Mouse (Mus musculus): ENCODE results near the gene Jazf1. TPM values are rescaled to one million over a fixed set of nuclear protein-coding genes. Genes with fewer than 3 reads are reported as not detected.
A peak's percentile ranks its signal among the peaks of the same experiment; 100 is the strongest.

Jazf1 gene
- polyA plus RNA-seq, 1 experiment from 2014 or later: 2.2 TPM

DNA sequence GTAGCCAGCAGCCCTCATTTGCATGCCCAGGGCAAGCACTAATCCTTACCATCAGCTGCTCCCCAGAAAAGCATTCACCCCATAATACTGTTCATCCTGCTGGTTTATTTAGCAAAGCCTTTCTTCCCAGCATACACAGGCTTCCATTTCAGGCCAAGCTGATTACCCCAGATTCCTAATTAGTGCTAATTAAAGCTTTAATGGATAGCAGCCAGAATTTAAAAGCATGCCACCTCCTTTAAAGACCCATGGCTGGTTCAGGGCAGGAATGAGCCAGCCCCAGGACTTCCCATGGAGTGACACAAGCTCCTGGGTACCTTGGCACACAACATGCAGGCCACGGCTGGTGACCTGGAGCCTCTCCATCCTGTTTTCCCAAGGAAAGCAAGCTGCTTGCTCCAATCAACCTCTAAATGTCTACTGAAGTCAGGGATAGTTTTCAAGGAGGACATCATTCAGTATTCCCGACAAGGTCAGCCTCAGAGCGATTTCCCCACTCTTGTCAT is 243.4 kb downstream of the Jazf1 start:
- Histone ChIP-seq H3K36me3 (no peaks in the 10 kb centered on the region), H3K4me3 (no peak overlapping the region), H3K9me3 (replicated peaks) (no peaks in the 10 kb centered on the region), H3K4me1 (peaks cover 72% of the 10 kb centered on the region), H3K27me3 (ENCODE audit: low read depth, poor library complexity, severe bottlenecking) (peaks cover 38% of the 10 kb centered on the region), H3K27ac (no peak overlapping the region; the same call in 1 of the 2 replicates)
- WGBS: 79% methylated on average over 3 of the region's 3 CpGs
- DNase-seq (ENCODE audit: low spot score): no peak

DNA sequence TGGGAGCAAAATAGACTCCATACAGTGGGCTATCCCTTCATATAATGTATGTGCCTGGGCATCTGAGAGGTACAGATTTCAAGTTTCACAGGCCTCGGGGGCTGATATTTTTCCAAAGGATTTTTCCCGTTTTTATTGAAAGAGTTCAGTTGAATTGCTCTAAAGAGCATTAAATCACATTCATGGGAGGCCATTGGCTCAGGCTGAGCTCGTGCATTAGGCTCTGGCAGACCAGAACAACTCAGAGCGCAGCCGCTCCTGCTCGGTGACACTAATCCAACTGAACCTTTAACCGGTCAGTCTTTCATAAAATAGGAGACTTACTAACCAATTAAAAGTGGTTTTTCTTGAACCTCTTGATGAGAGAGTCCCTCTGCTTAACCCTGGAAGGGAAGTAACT is 245.4 kb downstream of the Jazf1 start:
- peaks cover 63% of the 10 kb centered on the region for H3K4me1 ChIP-seq
- no peaks in the 10 kb centered on the region for H3K36me3 ChIP-seq
- WGBS: 30% methylated on average over 7 of the region's 7 CpGs
- peak overlapping the region; percentile 15; the same call in 1 of the 2 replicates for H3K27ac ChIP-seq
- no peak for DNase-seq (ENCODE audit: low spot score)
- H3K9me3 ChIP-seq (replicated peaks): no peaks in the 10 kb centered on the region
- peaks cover 20% of the 10 kb centered on the region; the same call in 1 of the 2 replicates for H3K27me3 ChIP-seq (ENCODE audit: low read depth, poor library complexity, severe bottlenecking)
- no peak overlapping the region for H3K4me3 ChIP-seq

DNA sequence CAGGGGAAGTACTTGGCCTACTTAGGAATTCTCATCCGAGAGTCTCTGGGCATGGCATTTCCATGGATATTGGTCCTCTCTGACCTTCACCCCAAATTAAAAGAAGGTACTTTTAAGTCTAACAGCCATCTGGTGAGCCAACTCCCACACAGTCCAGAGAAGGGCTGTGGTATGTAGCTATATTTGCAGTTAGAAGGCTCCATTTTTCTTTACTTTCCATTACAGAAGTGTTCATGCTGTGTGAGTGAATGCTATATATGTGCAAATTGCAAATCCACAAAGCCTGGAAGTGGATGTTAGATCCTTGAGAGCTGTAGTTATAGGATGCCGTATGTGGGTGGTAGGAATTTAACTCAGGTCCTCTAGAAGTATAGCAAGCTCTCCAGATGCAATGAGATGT is 245.8 kb downstream of the Jazf1 start:
- no peak for DNase-seq (ENCODE audit: low spot score)
- H3K36me3 ChIP-seq: no peaks in the 10 kb centered on the region
- peak overlapping the region; percentile 15; the same call in 1 of the 2 replicates for H3K27ac ChIP-seq
- no peak overlapping the region for H3K4me3 ChIP-seq
- 76% methylated on average over 2 of the region's 2 CpGs for WGBS
- H3K4me1 ChIP-seq: peaks cover 62% of the 10 kb centered on the region
- peaks cover 21% of the 10 kb centered on the region; the same call in 1 of the 2 replicates for H3K27me3 ChIP-seq (ENCODE audit: low read depth, poor library complexity, severe bottlenecking)
- no peaks in the 10 kb centered on the region for H3K9me3 ChIP-seq (replicated peaks)

DNA sequence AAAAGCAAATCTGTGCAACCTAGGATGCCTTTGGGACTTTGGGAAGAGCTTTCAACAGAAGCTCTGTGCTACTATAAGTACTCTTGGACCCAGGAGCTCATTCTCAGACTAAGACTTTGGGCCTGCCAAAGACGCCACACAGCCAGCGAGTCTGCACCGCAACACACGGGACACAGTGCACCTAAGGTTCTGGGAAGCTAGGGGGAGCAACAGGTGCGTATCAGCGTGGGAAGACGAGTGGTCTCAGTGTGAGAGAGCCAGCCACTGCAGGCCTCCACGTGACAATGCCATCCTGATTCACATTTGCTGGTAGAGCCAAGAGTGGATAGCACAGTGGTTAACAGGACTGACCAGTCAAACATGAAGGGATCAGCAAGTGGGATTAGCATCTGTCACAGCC is 249.1 kb downstream of the Jazf1 start:
- no peak overlapping the region for H3K27ac ChIP-seq
- H3K4me1 ChIP-seq: peaks cover 54% of the 10 kb centered on the region
- H3K27me3 ChIP-seq (ENCODE audit: low read depth, poor library complexity, severe bottlenecking): 0 out of 2 replicates have a peak, but pooled peaks cover 16% of the 10 kb centered on the region
- no peaks in the 10 kb centered on the region for H3K36me3 ChIP-seq
- DNase-seq (ENCODE audit: low spot score): no peak
- H3K4me3 ChIP-seq: no peak overlapping the region
- no peaks in the 10 kb centered on the region for H3K9me3 ChIP-seq (replicated peaks)
- WGBS: 72% methylated on average over 8 of the region's 8 CpGs

- H3K9me3 ChIP-seq (replicated peaks): no peaks in the 10 kb centered on the region
- no peaks in the 10 kb centered on the region for H3K36me3 ChIP-seq
- H3K27ac ChIP-seq: no peak overlapping the region
- no peak for DNase-seq (ENCODE audit: low spot score)
- 86% methylated on average over 4 of the region's 4 CpGs for WGBS
- H3K4me1 ChIP-seq: peaks cover 41% of the 10 kb centered on the region
- H3K27me3 ChIP-seq (ENCODE audit: low read depth, poor library complexity, severe bottlenecking): 0 out of 2 replicates have a peak, but pooled peaks cover 11% of the 10 kb centered on the region
- no peak overlapping the region for H3K4me3 ChIP-seq
Observed at GRCm38 (mm10) chr6:52818041-52818440, 250.4 kb downstream of the Jazf1 start.

- peaks cover 34% of the 10 kb centered on the region for H3K4me1 ChIP-seq
- H3K9me3 ChIP-seq (replicated peaks): no peaks in the 10 kb centered on the region
- DNase-seq (ENCODE audit: low spot score): no peak
- H3K27ac ChIP-seq: no peak overlapping the region
- no peak overlapping the region for H3K4me3 ChIP-seq
- H3K27me3 ChIP-seq (ENCODE audit: low read depth, poor library complexity, severe bottlenecking): peaks cover 14% of the 10 kb centered on the region; the same call in 1 of the 2 replicates
- 85% methylated on average over 10 of the region's 10 CpGs for WGBS
- no peaks in the 10 kb centered on the region for H3K36me3 ChIP-seq
Observed at GRCm38 (mm10) chr6:52817203-52817874, 251.1 kb downstream of the Jazf1 start.

- no peak for DNase-seq (ENCODE audit: low spot score)
- Histone ChIP-seq H3K27ac (peak overlapping the region; percentile 3; the same call in 1 of the 2 replicates), H3K4me1 (peaks cover 50% of the 10 kb centered on the region), H3K4me3 (no peak overlapping the region), H3K27me3 (ENCODE audit: low read depth, poor library complexity, severe bottlenecking) (peaks cover 11% of the 10 kb centered on the region; the same call in 1 of the 2 replicates), H3K36me3 (no peaks in the 10 kb centered on the region), H3K9me3 (replicated peaks) (no peaks in the 10 kb centered on the region)
- WGBS: 92% methylated on average over 3 of the region's 3 CpGs
Observed at GRCm38 (mm10) chr6:52805237-52805856, 263.1 kb downstream of the Jazf1 start.

- Histone ChIP-seq H3K4me3 (no peak overlapping the region), H3K27me3 (ENCODE audit: low read depth, poor library complexity, severe bottlenecking) (peaks cover 7% of the 10 kb centered on the region; the same call in 1 of the 2 replicates), H3K9me3 (replicated peaks) (no peaks in the 10 kb centered on the region), H3K36me3 (no peaks in the 10 kb centered on the region), H3K4me1 (peaks cover 51% of the 10 kb centered on the region), H3K27ac (peak overlapping the region; percentile 63)
- DNase-seq (ENCODE audit: low spot score): no peak
- 34% methylated on average over 9 of the region's 9 CpGs for WGBS
Observed at GRCm38 (mm10) chr6:52802181-52802580, 266.2 kb downstream of the Jazf1 start.

DNA sequence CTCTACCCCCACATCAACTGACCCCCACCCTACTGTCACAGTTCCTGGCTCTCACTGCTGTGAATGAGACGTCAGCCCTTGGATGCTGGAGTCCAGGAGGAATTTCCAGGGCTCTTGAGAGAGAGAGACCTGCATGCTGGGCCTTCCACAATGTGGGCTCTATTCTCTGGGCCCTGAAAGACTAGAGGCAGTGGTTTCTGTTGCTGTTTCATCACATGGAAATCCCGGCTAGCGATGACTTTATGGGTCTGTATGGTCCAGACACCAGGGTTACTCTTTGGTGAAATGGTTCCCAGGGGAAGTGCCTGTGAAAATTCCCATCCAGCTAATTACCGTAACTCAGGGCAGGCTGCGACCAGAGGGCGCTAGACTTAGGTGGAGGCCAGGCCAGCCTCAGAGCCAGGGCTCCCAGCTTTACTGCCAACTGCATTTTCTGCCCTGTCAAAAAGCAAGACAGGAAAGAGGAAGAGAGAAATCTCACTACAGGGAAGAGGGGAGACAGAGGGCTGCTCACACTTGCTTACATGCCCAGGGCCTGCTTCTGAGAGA is 271.1 kb downstream of the Jazf1 start:
- no peak for DNase-seq (ENCODE audit: low spot score)
- Histone ChIP-seq H3K9me3 (replicated peaks) (no peaks in the 10 kb centered on the region), H3K27me3 (ENCODE audit: low read depth, poor library complexity, severe bottlenecking) (0 out of 2 replicates have a peak, but pooled peaks cover 9% of the 10 kb centered on the region), H3K4me1 (peaks cover 67% of the 10 kb centered on the region), H3K4me3 (no peak overlapping the region), H3K36me3 (no peaks in the 10 kb centered on the region), H3K27ac (peak overlapping the region; percentile 72)
- WGBS: 33% methylated on average over 6 of the region's 6 CpGs

DNA sequence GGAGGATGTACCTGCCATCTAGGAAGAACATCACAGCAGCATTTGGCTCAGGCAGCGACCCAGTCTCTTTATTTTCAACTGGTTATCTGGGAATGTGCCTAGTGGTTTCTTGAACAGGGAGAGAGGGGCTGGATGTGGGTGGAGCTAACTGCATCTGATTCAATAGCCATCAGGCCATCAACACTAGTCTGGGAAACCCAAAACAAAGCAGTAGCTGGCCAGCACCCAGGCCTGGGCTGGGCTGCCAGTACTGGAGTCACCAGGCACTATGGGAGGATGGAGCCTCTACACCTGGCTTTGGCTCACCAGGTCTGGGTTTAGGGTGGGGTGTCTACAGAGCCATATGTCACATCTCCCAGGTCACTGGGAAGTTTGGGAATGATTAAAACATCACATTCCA is 271.7 kb downstream of the Jazf1 start:
- no peaks in the 10 kb centered on the region for H3K36me3 ChIP-seq
- H3K4me1 ChIP-seq: peaks cover 62% of the 10 kb centered on the region
- H3K9me3 ChIP-seq (replicated peaks): no peaks in the 10 kb centered on the region
- H3K27me3 ChIP-seq (ENCODE audit: low read depth, poor library complexity, severe bottlenecking): 0 out of 2 replicates have a peak, but pooled peaks cover 10% of the 10 kb centered on the region
- no peak overlapping the region for H3K4me3 ChIP-seq
- DNase-seq (ENCODE audit: low spot score): no peak
- 71% methylated on average over 1 of the region's 1 CpGs for WGBS
- peak overlapping the region; percentile 72 for H3K27ac ChIP-seq

GRCm38 (mm10) chr6:52796035-52796598 is 272.3 kb downstream of the Jazf1 start:
- Histone ChIP-seq H3K9me3 (replicated peaks) (no peaks in the 10 kb centered on the region), H3K27ac (peak overlapping the region; percentile 72), H3K27me3 (ENCODE audit: low read depth, poor library complexity, severe bottlenecking) (0 out of 2 replicates have a peak, but pooled peaks cover 10% of the 10 kb centered on the region), H3K4me3 (no peak overlapping the region), H3K4me1 (peaks cover 57% of the 10 kb centered on the region), H3K36me3 (no peaks in the 10 kb centered on the region)
- DNase-seq (ENCODE audit: low spot score): no peak
- WGBS: 72% methylated on average over 9 of the region's 9 CpGs

DNA sequence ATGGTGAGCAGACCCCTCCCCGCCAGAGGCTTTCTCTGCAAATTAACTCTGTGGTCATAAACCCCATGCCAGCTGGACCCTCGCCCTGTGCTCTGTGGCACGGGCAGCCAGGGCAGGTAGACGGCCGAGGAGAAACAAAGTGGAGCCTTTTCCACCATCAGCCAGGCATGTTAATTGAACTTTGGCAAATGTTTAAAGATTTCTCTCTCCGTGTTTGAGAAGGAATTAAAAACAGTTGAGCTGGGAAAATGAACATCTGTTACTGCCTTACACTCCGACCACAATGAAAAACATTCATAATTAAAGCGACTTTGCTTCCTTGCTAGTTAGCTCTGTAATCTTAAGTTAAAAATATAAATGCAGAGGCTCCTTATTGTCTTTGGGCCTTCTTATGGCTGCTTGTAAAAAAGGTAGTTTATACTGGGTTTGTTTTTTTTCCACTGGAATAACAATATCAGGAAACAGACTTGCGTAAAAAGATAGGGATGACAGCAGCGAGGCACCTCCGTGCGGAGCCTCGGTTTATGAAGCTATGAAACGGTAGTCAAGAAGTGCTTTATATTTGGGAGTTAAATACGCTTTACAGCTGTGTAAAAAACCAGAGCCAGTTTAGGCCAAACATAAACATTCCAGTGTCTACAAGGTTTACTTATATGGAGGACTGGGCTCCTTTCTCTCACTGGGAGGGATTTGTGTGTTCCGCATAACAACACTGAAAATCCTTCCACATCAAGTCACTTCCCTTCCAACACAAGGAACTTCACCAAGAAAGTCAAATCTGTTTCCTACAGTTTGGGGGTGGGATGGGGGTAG is 273.2 kb downstream of the Jazf1 start:
- DNase-seq (ENCODE audit: low spot score): no peak
- WGBS: 55% methylated on average over 16 of the region's 16 CpGs
- H3K27ac ChIP-seq: peak overlapping the region; percentile 76

More for the DNA sequence above, 273.2 kb downstream of the Jazf1 start:
- no peak overlapping the region for H3K4me3 ChIP-seq
- peaks cover 10% of the 10 kb centered on the region; the same call in 1 of the 2 replicates for H3K27me3 ChIP-seq (ENCODE audit: low read depth, poor library complexity, severe bottlenecking)
- no peaks in the 10 kb centered on the region for H3K36me3 ChIP-seq
- H3K4me1 ChIP-seq: peaks cover 63% of the 10 kb centered on the region
- no peaks in the 10 kb centered on the region for H3K9me3 ChIP-seq (replicated peaks)

Data from limb, embryonic 10.5 days (tissue).